ENCODE assay signal across 10 mouse cellular contexts in genomic region chr15:78912040-78912439, GRCm38 (mm10). TPM values are rescaled to one million over a fixed set of nuclear protein-coding genes. Genes with fewer than 3 reads are reported as not detected.
A peak's percentile ranks its signal among the peaks of the same experiment; 100 is the strongest.
DNase-seq lines count a peak whose midpoint lies in the region; ATAC-seq and TF ChIP-seq lines count a peak whose summit lies in the region.
"Had no signal": no experiment of that assay in that cellular context is flagged by ENCODE, and none has a peak within 500 bp of the region (broad histone marks: within the 10 kb centered on the region; RNA-seq: fewer than 3 reads in every experiment).

No protein-coding gene starts in this region.

- no peaks in the 10 kb centered on the region for H3K9me3 ChIP-seq in midbrain, postnatal 0 days (ENCODE audit: low read length)
- H3K9me3 ChIP-seq in midbrain, embryonic 11.5 days (ENCODE audit: control insufficient read depth, low read length) = no peaks in the 10 kb centered on the region
- H3K9me3 ChIP-seq: G1E; liver, embryonic 13.5 days had no signal

- H3K9ac ChIP-seq in midbrain, postnatal 0 days (replicated peaks; ENCODE audit: low read length, poor library complexity, severe bottlenecking) = no peak overlapping the region
- H3K9ac ChIP-seq in midbrain, embryonic 11.5 days (ENCODE audit: low read length) = no peak overlapping the region
- H3K9ac ChIP-seq: liver, embryonic 13.5 days had no signal

- peak; percentile 58 for DNase-seq in cerebellum, adult 11-12 months
- DNase-seq in cerebellum, adult 9-10 months = no peak
- peak; percentile 60 for DNase-seq in midbrain, postnatal 0 days (ENCODE audit: low spot score)
- no peak for DNase-seq in midbrain, embryonic 11.5 days (ENCODE audit: low spot score, missing footprints)
- peak; percentile 55 to 80 for DNase-seq in cerebellum, postnatal 25 days
- DNase-seq in naive thymus-derived CD4-positive, alpha-beta T cell, adult 2 months (ENCODE audit: low read depth) = peak; percentile 68
- DNase-seq in urinary bladder, postnatal 36 days (ENCODE audit: low spot score in 2 of 2) = no peak
- no peak for DNase-seq in layer of hippocampus, adult 9-11 months
- DNase-seq: liver, embryonic 13.5 days had no signal

- H3K4me1 ChIP-seq in midbrain, postnatal 0 days (ENCODE audit: insufficient read depth, low read length) = no peaks in the 10 kb centered on the region; the same call in 1 of the 2 replicates
- H3K4me1 ChIP-seq in midbrain, embryonic 11.5 days (ENCODE audit: control insufficient read depth, insufficient read depth, low read length) = peaks cover 23% of the 10 kb centered on the region

- no peaks in the 10 kb centered on the region for H3K27me3 ChIP-seq in midbrain, postnatal 0 days (ENCODE audit: insufficient read depth, low read length)
- no peaks in the 10 kb centered on the region for H3K27me3 ChIP-seq in midbrain, embryonic 11.5 days (ENCODE audit: control insufficient read depth, insufficient read depth, low read length)
- H3K27me3 ChIP-seq: liver, embryonic 13.5 days had no signal

- H3K4me3 ChIP-seq in midbrain, postnatal 0 days (ENCODE audit: low read depth, low read length) = no peak overlapping the region
- H3K4me3 ChIP-seq in midbrain, embryonic 11.5 days (ENCODE audit: low read depth, low read length) = no peak overlapping the region
- H3K4me3 ChIP-seq: liver, embryonic 13.5 days had no signal

- no peak overlapping the region for H3K27ac ChIP-seq in midbrain, postnatal 0 days (ENCODE audit: low read depth, low read length)
- H3K27ac ChIP-seq in midbrain, embryonic 11.5 days (ENCODE audit: low read depth, low read length) = no peak overlapping the region
- H3K27ac ChIP-seq: liver, embryonic 13.5 days had no signal

- H3K36me3 ChIP-seq in midbrain, postnatal 0 days (ENCODE audit: insufficient read depth, low read length) = no peaks in the 10 kb centered on the region
- no peaks in the 10 kb centered on the region for H3K36me3 ChIP-seq in midbrain, embryonic 11.5 days (ENCODE audit: control insufficient read depth, insufficient read depth, low read length)

- no peak for ATAC-seq in midbrain, postnatal 0 days (ENCODE audit: low FRiP score)
- no peak for ATAC-seq in midbrain, embryonic 11.5 days (ENCODE audit: low FRiP score)

- H3K4me2 ChIP-seq in midbrain, postnatal 0 days (ENCODE audit: low read depth, low read length, poor library complexity, severe bottlenecking) = no peak overlapping the region
- no peak overlapping the region for H3K4me2 ChIP-seq in midbrain, embryonic 11.5 days
- H3K4me2 ChIP-seq: liver, embryonic 13.5 days had no signal

- WGBS in midbrain, postnatal 0 days = 28% methylated on average over 9 of the region's 9 CpGs
- WGBS in midbrain, embryonic 11.5 days = 33% methylated on average over 9 of the region's 9 CpGs

- peak; percentile 69 for TF ChIP-seq CTCF in midbrain, postnatal 0 days (IDR thresholded peaks at IDR 0.05)

RNA-seq across cellular contexts. Expression of gene Pdxp, which starts 1.7 kb away (rescaled TPM):
- 350 and 364 TPM in 2 replicates for total RNA-seq in midbrain, postnatal 0 days (2014; rRNA removed)
- polyA plus RNA-seq in midbrain, postnatal 0 days (2015; fragmentation: Nextera tagmentation; extraction: Ambion mirVana) = 171 and 181 TPM in 2 replicates
- polyA plus RNA-seq in midbrain, embryonic 11.5 days (2014; fragmentation: Nextera tagmentation; extraction: Ambion mirVana) = 32.6 and 33.8 TPM in 2 replicates

RNA-seq across cellular contexts. Expression of gene Sh3bp1, which starts 12.5 kb away (rescaled TPM):
- 4.2 and 4.5 TPM in 2 replicates for total RNA-seq in midbrain, postnatal 0 days (2014; rRNA removed)
- polyA plus RNA-seq in midbrain, postnatal 0 days (2015; fragmentation: Nextera tagmentation; extraction: Ambion mirVana) = 4.0 and 4.7 TPM in 2 replicates
- 9.1 and 10.3 TPM in 2 replicates for polyA plus RNA-seq in midbrain, embryonic 11.5 days (2014; fragmentation: Nextera tagmentation; extraction: Ambion mirVana)

RNA-seq across cellular contexts. Expression of gene Gm49510, which starts 12.6 kb away (rescaled TPM):
- total RNA-seq in midbrain, postnatal 0 days (2014; rRNA removed) = 1.7 TPM in 1 of 2 replicates, not detected in the other
- 0.17 TPM in 1 of 2 replicates, not detected in the other for polyA plus RNA-seq in midbrain, postnatal 0 days (2015; fragmentation: Nextera tagmentation; extraction: Ambion mirVana)
- polyA plus RNA-seq in midbrain, embryonic 11.5 days (2014; fragmentation: Nextera tagmentation; extraction: Ambion mirVana) = 0.11 TPM in 1 of 2 replicates, not detected in the other

RNA-seq across cellular contexts. Expression of gene Lgals1, which starts 14.5 kb away (rescaled TPM):
- 35.4 and 46.2 TPM in 2 replicates for total RNA-seq in midbrain, postnatal 0 days (2014; rRNA removed)
- polyA plus RNA-seq in midbrain, postnatal 0 days (2015; fragmentation: Nextera tagmentation; extraction: Ambion mirVana) = 69.7 and 76.8 TPM in 2 replicates
- polyA plus RNA-seq in midbrain, embryonic 11.5 days (2014; fragmentation: Nextera tagmentation; extraction: Ambion mirVana) = 360 and 382 TPM in 2 replicates

RNA-seq across cellular contexts. Expression of gene Nol12, which starts 22.7 kb away (rescaled TPM):
- total RNA-seq in midbrain, postnatal 0 days (2014; rRNA removed) = 8.1 and 17.1 TPM in 2 replicates
- 64.0 and 69.5 TPM in 2 replicates for polyA plus RNA-seq in midbrain, postnatal 0 days (2015; fragmentation: Nextera tagmentation; extraction: Ambion mirVana)
- 58.3 and 62.7 TPM in 2 replicates for polyA plus RNA-seq in midbrain, embryonic 11.5 days (2014; fragmentation: Nextera tagmentation; extraction: Ambion mirVana)

Comparison
In these comparisons a context has a peak if more than half of its experiments do, and no peak if none do; other contexts are left out.
1. DNase-seq: peak in cerebellum, adult 11-12 months (single experiment), midbrain, postnatal 0 days (single experiment), cerebellum, postnatal 25 days (2 of 2) and naive thymus-derived CD4-positive, alpha-beta T cell, adult 2 months (single experiment); none in cerebellum, adult 9-10 months (single experiment), midbrain, embryonic 11.5 days (single experiment), urinary bladder, postnatal 36 days (0 of 2) and layer of hippocampus, adult 9-11 months (single experiment).